ENCODE assay signal across 7 mouse cellular contexts in genomic region chr11:65268310-65268709, GRCm38 (mm10). TPM values are rescaled to one million over a fixed set of nuclear protein-coding genes. Genes with fewer than 3 reads are reported as not detected.
A peak's percentile ranks its signal among the peaks of the same experiment; 100 is the strongest.
DNase-seq lines count a peak whose midpoint lies in the region; ATAC-seq lines count a peak whose summit lies in the region.

No protein-coding gene starts in this region.

- H3K27me3 ChIP-seq in heart, embryonic 15.5 days: no peaks in the 10 kb centered on the region; the same call in 1 of the 2 replicates
- H3K27me3 ChIP-seq in midbrain, embryonic 13.5 days: peaks cover 33% of the 10 kb centered on the region

- H3K9ac ChIP-seq in heart, embryonic 15.5 days: peak overlapping the region; percentile 71
- no peak overlapping the region for H3K9ac ChIP-seq in midbrain, embryonic 13.5 days (replicated peaks)

- no peaks in the 10 kb centered on the region for H3K9me3 ChIP-seq in heart, embryonic 15.5 days (replicated peaks)
- H3K9me3 ChIP-seq in midbrain, embryonic 13.5 days: no peaks in the 10 kb centered on the region

- peak overlapping the region; percentile 92 for H3K27ac ChIP-seq in heart, embryonic 15.5 days
- H3K27ac ChIP-seq in midbrain, embryonic 13.5 days: no peak overlapping the region

- H3K4me2 ChIP-seq in heart, embryonic 15.5 days: peak overlapping the region; percentile 70
- H3K4me2 ChIP-seq in midbrain, embryonic 13.5 days (replicated peaks): no peak overlapping the region

- no peak for ATAC-seq in heart, embryonic 15.5 days (replicated peaks; ENCODE audit: insufficient number of reproducible peaks, insufficient read depth, low FRiP score, low read depth)
- ATAC-seq in midbrain, embryonic 13.5 days: no peak
- no peak for ATAC-seq in CD4-positive, CD25-positive, alpha-beta regulatory T cell, adult 4 months

- peak overlapping the region; percentile 62 for H3K4me3 ChIP-seq in heart, embryonic 15.5 days
- no peak overlapping the region for H3K4me3 ChIP-seq in midbrain, embryonic 13.5 days (replicated peaks)

- peaks cover 9% of the 10 kb centered on the region; the same call in 1 of the 2 replicates for H3K4me1 ChIP-seq in heart, embryonic 15.5 days (replicated peaks)
- H3K4me1 ChIP-seq in midbrain, embryonic 13.5 days (replicated peaks): peaks cover 19% of the 10 kb centered on the region

- DNase-seq in left cerebral cortex, adult 18-20 months (ENCODE audit: low spot score in 2 of 2): peak; percentile 19 to 22
- DNase-seq in left cerebral cortex, adult 11 months (ENCODE audit: low spot score): no peak
- DNase-seq in cerebellum, adult 9-10 months: peak; percentile 48
- peak; percentile 25 to 28 for DNase-seq in lung, postnatal 4 days

- no peaks in the 10 kb centered on the region for H3K36me3 ChIP-seq in heart, embryonic 15.5 days
- no peaks in the 10 kb centered on the region for H3K36me3 ChIP-seq in midbrain, embryonic 13.5 days

- 18% methylated on average over 4 of the region's 4 CpGs for WGBS in heart, embryonic 15.5 days
- 65% methylated on average over 4 of the region's 4 CpGs for WGBS in midbrain, embryonic 13.5 days

RNA-seq across cellular contexts. Expression of gene Myocd, which starts 1.5 kb away (rescaled TPM):
- total RNA-seq in left cerebral cortex, adult 18-20 months (2021): 1 to 10 TPM in 1 of 2 experiments, under 1 TPM in 1; 0.49 to 1.0 TPM
- 63.0 and 69.6 TPM in 2 replicates for polyA plus RNA-seq in heart, embryonic 15.5 days (2015; fragmentation: Nextera tagmentation; extraction: Ambion mirVana)
- 0.20 and 1.0 TPM in 2 replicates for polyA plus RNA-seq in midbrain, embryonic 13.5 days (2015; fragmentation: Nextera tagmentation; extraction: Ambion mirVana)
- under 1 TPM in 1 of 2 experiments, not detected in 1; 0.15 TPM for polyA plus RNA-seq in CD4-positive, CD25-positive, alpha-beta regulatory T cell, adult 4 months (2017; shearing (Covaris generic))

Comparison
In these comparisons a context has a peak if more than half of its experiments do, and no peak if none do; other contexts are left out.
1. RNA of gene Myocd, which starts 1.5 kb away (polyA plus RNA-seq): 63.0 to 69.6 TPM in heart, embryonic 15.5 days; 0.20 to 1.0 TPM in midbrain, embryonic 13.5 days and 0.15 TPM in CD4-positive, CD25-positive, alpha-beta regulatory T cell, adult 4 months; every median in the first group is over 10 times any median in the second.